Mouse (Mus musculus) heart, adult 18-20 months (tissue): ENCODE results near the gene Lrp5. TPM values are rescaled to one million over a fixed set of nuclear protein-coding genes. Genes with fewer than 3 reads are reported as not detected.

ENCODE experiments used
- DNase-seq, 2 experiments: peaks; one replicate each; pipeline ENCODE4 v3.0.0; 2021 to 2022; ENCODE audit warnings: mixed read lengths in 1 of 2
- total RNA-seq, 2 experiments: library from RNA; stranded (reverse); gene quantifications; 2 replicates each; pipeline ENCODE4 v1.2.3; 2021

Gene Lrp5
- total RNA-seq, 2 experiments from 2014 or later: 46.5 to 49.3 TPM

GRCm38 (mm10) chr19:3656144-3656543 is 30.2 kb downstream of the Lrp5 start:
- DNase-seq: no peak

GRCm38 (mm10) chr19:3654940-3655339 is 31.4 kb downstream of the Lrp5 start:
- no peak for DNase-seq

DNA sequence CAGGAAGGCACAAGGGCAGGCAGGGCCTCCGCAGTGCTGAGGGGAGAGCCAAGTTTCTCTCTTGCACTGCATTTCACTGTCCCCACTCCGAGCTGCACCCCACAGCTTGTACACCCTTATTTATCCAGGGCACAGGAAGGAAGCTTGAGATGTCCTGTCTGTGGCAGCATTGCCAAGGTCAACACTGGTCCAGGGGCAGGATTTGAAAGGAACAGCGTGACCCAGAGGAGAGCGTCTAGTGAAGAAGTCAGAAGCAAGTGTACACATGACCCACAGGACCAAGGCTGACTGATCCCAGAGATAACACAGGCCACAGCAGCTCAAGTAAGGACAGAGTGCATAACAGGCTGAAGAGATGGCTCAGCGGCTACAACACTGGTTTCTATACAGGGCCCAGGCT is 32.3 kb downstream of the Lrp5 start:
- peak in 1 of 2 experiments; percentile 61 for DNase-seq

- no peak for DNase-seq
Observed at GRCm38 (mm10) chr19:3653508-3653907, 32.9 kb downstream of the Lrp5 start.

DNA sequence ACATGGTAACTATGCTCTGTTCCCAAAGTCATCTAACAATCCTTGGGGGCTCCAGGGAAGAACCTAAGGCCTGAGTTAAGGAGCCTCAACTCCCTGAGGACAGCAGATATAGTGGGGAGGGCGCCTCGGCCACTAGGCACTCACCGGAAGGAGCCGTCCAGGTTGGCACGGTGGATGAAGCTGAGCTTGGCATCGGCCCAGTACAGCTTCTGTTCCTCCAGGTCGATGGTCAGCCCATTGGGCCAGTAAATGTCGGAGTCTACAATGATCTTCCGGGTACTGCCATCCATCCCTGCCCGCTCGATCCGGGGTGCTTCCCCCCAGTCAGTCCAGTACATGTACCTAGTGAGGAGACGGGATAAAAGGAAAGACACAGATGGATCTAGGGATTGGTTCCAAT is 34.4 kb downstream of the Lrp5 start:
- DNase-seq: no peak

- DNase-seq: no peak
Observed at GRCm38 (mm10) chr19:3651220-3651619, 35.1 kb downstream of the Lrp5 start.

DNA sequence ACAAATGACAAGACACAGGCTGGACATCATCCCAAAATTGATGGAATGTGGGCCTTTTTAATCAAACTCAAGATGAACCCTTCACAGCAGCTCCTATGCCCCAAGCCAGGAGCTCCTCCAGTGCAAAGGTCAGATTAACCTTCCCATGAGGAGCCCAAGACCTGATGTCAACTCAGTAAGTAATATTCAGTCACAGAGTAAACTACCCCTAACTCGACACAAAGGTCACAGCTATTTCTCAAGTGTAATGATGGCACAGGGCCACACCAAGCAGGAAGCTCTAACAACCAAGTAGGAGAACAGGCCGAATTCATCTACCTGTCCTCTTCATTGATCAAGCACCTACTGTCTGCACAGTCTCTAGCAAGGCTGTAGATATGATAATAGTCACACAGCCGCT is 35.9 kb downstream of the Lrp5 start:
- DNase-seq: no peak

DNA sequence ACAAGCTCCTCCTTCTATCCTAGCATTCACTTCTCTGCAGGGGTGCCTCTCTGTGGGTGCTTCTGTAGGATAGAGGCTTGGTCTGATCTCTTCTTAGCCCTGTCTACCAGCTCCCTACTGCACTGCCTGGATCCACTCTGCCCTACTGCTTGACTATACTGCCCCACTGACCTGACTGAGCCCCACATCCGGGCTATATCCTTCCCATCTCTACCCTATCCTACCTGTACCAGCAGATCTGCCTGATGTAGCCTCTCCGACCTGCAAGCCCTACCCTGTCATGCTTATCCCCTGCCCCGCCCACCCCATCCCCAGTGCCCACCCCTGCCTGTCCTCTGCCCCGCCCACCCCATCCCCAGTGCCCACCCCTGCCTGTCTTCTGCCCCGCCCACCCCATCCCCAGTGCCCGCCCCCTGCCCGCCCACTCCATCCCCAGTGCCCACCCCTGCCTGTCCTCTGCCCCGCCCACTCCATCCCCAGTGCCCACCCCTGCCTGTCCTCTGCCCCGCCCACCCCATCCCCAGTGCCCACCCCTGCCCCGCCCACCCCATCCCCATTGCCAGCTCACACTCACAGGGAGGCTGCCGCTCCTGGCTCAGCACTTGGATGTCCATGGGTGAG is 37.4 kb downstream of the Lrp5 start:
- DNase-seq: no peak

DNA sequence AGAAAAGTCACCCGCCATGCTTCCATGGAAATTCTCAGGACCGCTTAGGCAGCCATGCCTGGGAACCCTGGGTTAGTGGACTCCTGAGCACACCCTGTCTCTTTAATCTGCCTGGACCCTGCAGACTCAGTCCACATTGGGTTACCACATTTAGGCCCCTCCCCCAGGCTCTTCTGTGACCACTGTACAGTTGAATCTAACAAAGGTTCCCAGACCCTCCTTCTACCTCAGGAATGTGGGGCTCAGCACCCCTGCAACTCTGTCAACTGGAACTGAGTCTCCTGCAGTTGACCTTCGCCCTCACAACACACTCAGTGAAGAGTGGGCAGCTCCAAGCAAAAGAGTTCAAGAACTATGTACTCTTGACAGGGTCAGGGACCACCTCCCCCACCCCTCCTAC is 38.4 kb downstream of the Lrp5 start:
- DNase-seq: no peak

GRCm38 (mm10) chr19:3645813-3646212 is 40.6 kb downstream of the Lrp5 start:
- no peak for DNase-seq

GRCm38 (mm10) chr19:3645318-3645717 is 41.0 kb downstream of the Lrp5 start:
- no peak for DNase-seq

- DNase-seq: no peak
Observed at GRCm38 (mm10) chr19:3639561-3639960, 46.8 kb downstream of the Lrp5 start.

DNA sequence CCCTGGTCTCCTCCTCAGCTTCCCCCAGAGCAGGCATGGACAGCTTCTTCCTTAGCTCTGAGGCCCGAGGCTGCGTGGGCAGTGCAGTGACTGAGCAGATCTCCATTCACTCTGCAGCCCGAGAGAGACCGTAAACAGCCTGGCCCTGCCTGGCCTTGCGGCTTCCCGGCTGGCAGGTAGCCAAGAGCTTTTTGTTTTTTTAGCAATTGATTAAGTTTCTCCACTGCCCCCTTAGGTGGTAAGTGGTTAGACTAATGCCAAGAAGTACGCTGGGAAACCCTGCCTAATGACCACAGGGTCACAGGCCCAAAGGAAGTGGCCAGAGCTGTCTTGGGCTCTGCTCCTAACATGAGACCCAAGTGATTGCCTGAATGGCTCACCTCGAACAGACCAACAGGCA is 47.7 kb downstream of the Lrp5 start:
- peak; percentile 73 to 80 for DNase-seq

- DNase-seq: no peak
Observed at GRCm38 (mm10) chr19:3632018-3632417, 54.3 kb downstream of the Lrp5 start.

- no peak for DNase-seq
Observed at GRCm38 (mm10) chr19:3631431-3631830, 54.9 kb downstream of the Lrp5 start.

- no peak for DNase-seq
Observed at GRCm38 (mm10) chr19:3630486-3630885, 55.9 kb downstream of the Lrp5 start.

GRCm38 (mm10) chr19:3630027-3630426 is 56.3 kb downstream of the Lrp5 start:
- no peak for DNase-seq

- DNase-seq: no peak
Observed at GRCm38 (mm10) chr19:3628223-3628622, 58.1 kb downstream of the Lrp5 start.

- no peak for DNase-seq
Observed at GRCm38 (mm10) chr19:3625111-3625510, 61.3 kb downstream of the Lrp5 start.

- DNase-seq: peak; percentile 56 to 83
Observed at GRCm38 (mm10) chr19:3623824-3624223, 62.5 kb downstream of the Lrp5 start.

DNA sequence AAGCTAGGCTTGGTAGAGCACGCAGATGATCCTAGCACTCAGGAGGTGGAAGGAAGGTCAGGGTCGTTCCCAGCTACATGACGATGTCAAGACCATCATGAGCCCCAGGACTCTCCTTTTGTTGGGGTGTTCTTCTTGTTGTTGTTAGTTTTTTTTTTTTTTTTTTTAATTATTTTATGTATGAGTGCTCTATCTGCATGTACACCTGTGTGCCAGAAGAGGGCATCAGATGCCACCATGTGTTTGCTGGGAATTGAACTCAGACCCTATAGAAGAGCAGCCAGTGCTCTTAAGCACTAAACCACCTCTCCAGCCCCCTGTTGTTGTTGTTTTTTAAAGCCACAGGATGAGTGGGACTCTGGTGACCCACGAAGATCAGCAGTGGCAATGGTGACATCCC is 63.1 kb downstream of the Lrp5 start:
- DNase-seq: no peak

DNA sequence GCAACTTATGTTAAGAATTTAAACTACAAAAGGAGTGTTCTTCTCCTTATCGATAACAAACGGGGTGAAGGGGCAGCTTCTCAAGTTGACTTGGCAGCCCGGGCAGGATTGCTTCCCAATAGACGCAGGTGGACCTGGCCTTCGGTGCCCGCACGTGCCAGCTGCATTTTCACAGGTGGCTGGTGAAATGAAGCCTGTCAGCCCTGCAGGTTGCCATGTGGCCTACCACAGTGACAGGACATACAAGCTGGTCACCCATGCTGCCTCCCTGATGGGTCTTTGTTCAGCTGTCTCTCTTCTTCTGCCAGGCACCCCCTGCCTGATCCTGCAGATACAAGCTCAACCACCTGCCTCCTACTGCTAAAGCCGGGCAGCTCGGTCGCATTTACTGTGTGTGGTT is 65.5 kb downstream of the Lrp5 start:
- no peak for DNase-seq

DNA sequence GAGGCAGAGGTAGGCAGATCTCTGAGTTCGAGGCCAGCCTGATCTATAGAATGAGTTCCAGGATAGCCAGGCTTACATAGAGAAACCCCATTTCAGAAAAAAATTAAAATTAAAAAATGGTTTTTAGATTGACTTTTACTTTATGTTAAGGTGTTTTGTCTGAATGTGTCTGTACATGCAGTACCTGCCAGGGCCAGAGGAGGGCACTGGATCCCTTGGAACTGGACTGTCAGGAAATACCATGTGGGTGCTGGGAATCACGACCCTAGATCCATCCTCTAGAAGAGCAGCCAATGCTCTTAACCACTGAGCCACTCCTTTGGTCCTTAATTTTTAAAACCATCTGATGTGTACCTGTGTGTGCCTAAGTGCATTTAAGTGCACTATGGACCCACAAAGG is 67.0 kb downstream of the Lrp5 start:
- DNase-seq: no peak

GRCm38 (mm10) chr19:3613991-3614390 is 72.4 kb downstream of the Lrp5 start:
- DNase-seq: no peak
